Mouse (Mus musculus) heart, adult 9 months (tissue): Measurements from ENCODE around the gene Vsir.

Source experiments
- DNase-seq, 2 experiments: peaks; one replicate each; pipeline ENCODE4 v3.0.0; 2022; ENCODE audit warnings: low spot score in 2 of 2

The Vsir gene

GRCm38 (mm10) chr10:60353241-60354002, 6.8 kb downstream of the Vsir start:
- peak; percentile 58 to 84 for DNase-seq

GRCm38 (mm10) chr10:60354003-60354325, 7.3 kb downstream of the Vsir start:
- no peak for DNase-seq

GRCm38 (mm10) chr10:60354881-60355677, 8.4 kb downstream of the Vsir start:
- no peak for DNase-seq

GRCm38 (mm10) chr10:60357441-60357840, 10.8 kb downstream of the Vsir start:
- DNase-seq: no peak

GRCm38 (mm10) chr10:60357901-60358300, 11.2 kb downstream of the Vsir start:
- DNase-seq: no peak

GRCm38 (mm10) chr10:60358776-60359175, 12.1 kb downstream of the Vsir start:
- no peak for DNase-seq

GRCm38 (mm10) chr10:60361615-60362309, 15.1 kb downstream of the Vsir start:
- DNase-seq: no peak

- DNase-seq: peak in 1 of 2 experiments; percentile 75
Measured at GRCm38 (mm10) chr10:60362310-60362628, 15.6 kb downstream of the Vsir start.

- DNase-seq: no peak
Measured at GRCm38 (mm10) chr10:60363426-60363825, 16.8 kb downstream of the Vsir start.

GRCm38 (mm10) chr10:60367145-60367544, 20.5 kb downstream of the Vsir start:
- DNase-seq: no peak

GRCm38 (mm10) chr10:60367904-60368303, 21.3 kb downstream of the Vsir start:
- DNase-seq: no peak

GRCm38 (mm10) chr10:60369405-60369804, 22.8 kb downstream of the Vsir start:
- no peak for DNase-seq

GRCm38 (mm10) chr10:60370098-60370497, 23.4 kb downstream of the Vsir start:
- DNase-seq: no peak

- DNase-seq: no peak
Measured at GRCm38 (mm10) chr10:60370601-60371061, 24.0 kb downstream of the Vsir start.

GRCm38 (mm10) chr10:60371596-60372386, 25.1 kb downstream of the Vsir start:
- DNase-seq: no peak

- DNase-seq: no peak
Measured at GRCm38 (mm10) chr10:60373543-60373936, 26.9 kb downstream of the Vsir start.

- DNase-seq: peak; percentile 76 to 90
Measured at GRCm38 (mm10) chr10:60373937-60374578, 27.4 kb downstream of the Vsir start.

- no peak for DNase-seq
Measured at GRCm38 (mm10) chr10:60376704-60377103, 30.1 kb downstream of the Vsir start.

GRCm38 (mm10) chr10:60379419-60379957, 32.8 kb downstream of the Vsir start:
- no peak for DNase-seq

- no peak for DNase-seq
Measured at GRCm38 (mm10) chr10:60380229-60380628, 33.6 kb downstream of the Vsir start.
